Mouse (Mus musculus): ENCODE results near the gene Zfp3.

GRCm38 (mm10) chr11:70790874-70791551 lies 27.0 kb downstream of the Zfp3 start:
- TF ChIP-seq CTCF (conservative IDR thresholded peaks at IDR 0.05; ENCODE audit: insufficient read depth, insufficient read length, low read depth, low read length), result no peak
- TF ChIP-seq POLR2A (IDR thresholded peaks at IDR 0.05; ENCODE audit: low read depth, low read length), result no peak
